Mouse (Mus musculus) spleen, adult 2 months (tissue): ENCODE measurements around the gene Tmc2. TPM values are rescaled to one million over a fixed set of nuclear protein-coding genes. Genes with fewer than 3 reads are reported as not detected.

Experiments
- DNase-seq, 2 experiments: peaks; one replicate each; pipeline versions ENCODE4 v3.0.0 to v3.0.0-alpha.2; 2012 to 2021; ENCODE audit warnings: low spot score in 2 of 2, low read depth in 1 of 2
- H3K27ac ChIP-seq: fragments of 200-500 bp; 2 replicates; pipeline ENCODE4 v1.5.1; 2012; ENCODE audit warnings: low read length, inconsistent platforms; ENCODE audit not compliant: insufficient read depth
- H3K27me3 ChIP-seq: fragments of 200-500 bp; 2 replicates; pipeline ENCODE4 v1.6.1; 2012; ENCODE audit warnings: mild to moderate bottlenecking, moderate library complexity, low read length, inconsistent platforms; ENCODE audit not compliant: control insufficient read depth, insufficient read depth
- H3K36me3 ChIP-seq: fragments of 200-500 bp; 2 replicates; pipeline ENCODE4 v1.6.1; 2012; ENCODE audit warnings: mild to moderate bottlenecking, low read length, inconsistent platforms; ENCODE audit not compliant: control insufficient read depth, insufficient read depth
- H3K4me1 ChIP-seq: fragments of 200-500 bp; 2 replicates; pipeline ENCODE4 v1.6.1; 2011; ENCODE audit warnings: inconsistent platforms; ENCODE audit not compliant: control insufficient read depth, insufficient read depth, insufficient read length
- H3K4me3 ChIP-seq: fragments of 200-500 bp; 2 replicates; pipeline ENCODE4 v1.5.1; 2011; ENCODE audit warnings: mild to moderate bottlenecking, inconsistent platforms; ENCODE audit not compliant: insufficient read depth, insufficient read length; ENCODE audit errors: extremely low read depth
- CTCF ChIP-seq: fragments of 200-500 bp; IDR thresholded peaks from 2 replicates; pipeline ENCODE4 v1.5.1; 2011; ENCODE audit warnings: mild to moderate bottlenecking, inconsistent platforms; ENCODE audit not compliant: insufficient read depth, insufficient read length, insufficient replicate concordance; ENCODE audit errors: extremely low read depth
- POLR2A ChIP-seq: fragments of 200-500 bp; IDR thresholded peaks from 2 replicates; pipeline ENCODE4 v1.6.1; 2011; ENCODE audit warnings: low read depth, low read length, inconsistent platforms
- WGBS: fragments of 180-500 bp; shearing (Covaris S2); methylation state at CpG from one replicate; pipeline ENCODE4 v1.1.7; 2018; 5-methylcytosine and 5-hydroxymethylcytosine counted together
- polyA plus RNA-seq: library from polyadenylated mRNA; depleted of rRNA; stranded (reverse); fragments of >200 nt; gene quantifications from 2 replicates; pipeline ENCODE4 v1.2.3, GENCODE M21; 2012

Tmc2 gene
- polyA plus RNA-seq, 1 experiment, result not detected

GRCm38 (mm10) chr2:130283854-130284654 is 89.1 kb downstream of the Tmc2 start, which contains the start of gene Idh3b:
Idh3b (minus strand) TSS chr2:130284547.
- Histone ChIP-seq H3K4me3 (peak within 1 kb of the TSS; percentile 94), H3K36me3 (peaks cover 16% of the 10 kb centered on the region), H3K27me3 (no peaks in the 10 kb centered on the region), H3K27ac (peak within 1 kb of the TSS; percentile 58), H3K4me1 (peaks cover 10% of the 10 kb centered on the region)
- TF ChIP-seq CTCF (no peak), POLR2A (peak; percentile 63; the same call in 1 of the 2 replicates)
- 1% methylated on average over 51 of the region's 51 CpGs for WGBS
- DNase-seq, result peak; percentile 45 to 86

GRCm38 (mm10) chr2:130289086-130289485 is 94.1 kb downstream of the Tmc2 start:
- TF ChIP-seq POLR2A, result no peak
- no peak for TF ChIP-seq CTCF
- 88% methylated on average over 4 of the region's 4 CpGs for WGBS
- DNase-seq, result no peak
- no peaks in the 10 kb centered on the region for H3K36me3 ChIP-seq
- no peak overlapping the region for H3K27ac ChIP-seq
- no peak overlapping the region for H3K4me3 ChIP-seq
- no peaks in the 10 kb centered on the region; the same call in 1 of the 2 replicates for H3K27me3 ChIP-seq
- H3K4me1 ChIP-seq, result peaks cover 3% of the 10 kb centered on the region

GRCm38 (mm10) chr2:130291434-130291833 is 96.4 kb downstream of the Tmc2 start:
- no peak overlapping the region for H3K4me3 ChIP-seq
- DNase-seq, result peak; percentile 37 to 53
- H3K27me3 ChIP-seq, result peaks cover 19% of the 10 kb centered on the region
- H3K36me3 ChIP-seq, result no peaks in the 10 kb centered on the region
- TF ChIP-seq CTCF (peak; percentile 63; the same call in 1 of the 2 replicates), POLR2A (no peak)
- H3K4me1 ChIP-seq, result peaks cover 6% of the 10 kb centered on the region; the same call in 1 of the 2 replicates
- no peak overlapping the region for H3K27ac ChIP-seq
- WGBS, result 4% methylated on average over 8 of the region's 8 CpGs

GRCm38 (mm10) chr2:130293009-130293408 is 98.0 kb downstream of the Tmc2 start:
- WGBS, result 64% methylated on average over 3 of the region's 3 CpGs
- H3K27me3 ChIP-seq, result peaks cover 20% of the 10 kb centered on the region
- no peak for DNase-seq
- no peak for TF ChIP-seq POLR2A
- no peaks in the 10 kb centered on the region for H3K36me3 ChIP-seq
- H3K27ac ChIP-seq, result no peak overlapping the region
- H3K4me1 ChIP-seq, result peaks cover 6% of the 10 kb centered on the region; the same call in 1 of the 2 replicates
- no peak overlapping the region for H3K4me3 ChIP-seq

GRCm38 (mm10) chr2:130293486-130293885 is 98.5 kb downstream of the Tmc2 start:
- Histone ChIP-seq H3K4me3 (no peak overlapping the region), H3K36me3 (no peaks in the 10 kb centered on the region), H3K27me3 (peaks cover 20% of the 10 kb centered on the region), H3K4me1 (peaks cover 6% of the 10 kb centered on the region; the same call in 1 of the 2 replicates), H3K27ac (no peak overlapping the region)
- no peak for TF ChIP-seq CTCF
- no peak for TF ChIP-seq POLR2A
- DNase-seq, result no peak
- WGBS, result 11% methylated on average over 4 of the region's 4 CpGs

GRCm38 (mm10) chr2:130294218-130294935 is 99.4 kb downstream of the Tmc2 start:
- DNase-seq, result no peak
- Histone ChIP-seq H3K27me3 (peaks cover 20% of the 10 kb centered on the region), H3K4me1 (peaks cover 6% of the 10 kb centered on the region; the same call in 1 of the 2 replicates), H3K36me3 (no peaks in the 10 kb centered on the region), H3K27ac (no peak overlapping the region), H3K4me3 (peak overlapping the region; percentile 44; the same call in 1 of the 2 replicates)
- no peak for TF ChIP-seq POLR2A
- no peak for TF ChIP-seq CTCF
- WGBS, result 18% methylated on average over 20 of the region's 20 CpGs

GRCm38 (mm10) chr2:130294936-130295277 is 99.9 kb downstream of the Tmc2 start, which contains the start of gene Ebf4:
Ebf4 (plus strand) TSS chr2:130295169.
- no peak for DNase-seq
- peaks cover 20% of the 10 kb centered on the region for H3K27me3 ChIP-seq
- H3K4me1 ChIP-seq, result peaks cover 6% of the 10 kb centered on the region; the same call in 1 of the 2 replicates
- no peak for TF ChIP-seq CTCF
- no peak for TF ChIP-seq POLR2A
- WGBS, result 2% methylated on average over 31 of the region's 39 CpGs
- H3K4me3 ChIP-seq, result peak within 1 kb of the TSS; percentile 44; the same call in 1 of the 2 replicates
- no peaks in the 10 kb centered on the region for H3K36me3 ChIP-seq
- H3K27ac ChIP-seq, result no peak within 1 kb of the TSS
